Mouse (Mus musculus): Measurements from ENCODE around the gene Fam19a5. TPM values are rescaled to one million over a fixed set of nuclear protein-coding genes. Genes with fewer than 3 reads are reported as not detected.

The Fam19a5 gene
- polyA plus RNA-seq (2012; rRNA removed): 0.11 and 0.27 TPM in 2 replicates

- no peak for TF ChIP-seq POLR2A (IDR thresholded peaks at IDR 0.05; ENCODE audit: low read depth, low read length)
- no peak for TF ChIP-seq CTCF (IDR thresholded peaks at IDR 0.05; ENCODE audit: extremely low read depth, insufficient read depth, insufficient read length, insufficient replicate concordance)
- H3K27me3 ChIP-seq (ENCODE audit: control insufficient read depth, insufficient read depth, low read length): no peaks in the 10 kb centered on the region
- H3K27ac ChIP-seq (ENCODE audit: insufficient read depth, low read length): no peak within 1 kb of the TSS
- no peak within 1 kb of the TSS for H3K4me3 ChIP-seq (ENCODE audit: extremely low read depth, insufficient read depth, insufficient read length)
- H3K4me1 ChIP-seq (ENCODE audit: control insufficient read depth, insufficient read depth, insufficient read length): no peaks in the 10 kb centered on the region
- no peaks in the 10 kb centered on the region for H3K36me3 ChIP-seq (ENCODE audit: control insufficient read depth, insufficient read depth, low read length)
- DNase-seq (ENCODE audit: low read depth in 1 of 2, low spot score in 2 of 2): no peak
- 4% methylated on average over 47 of the region's 67 CpGs for WGBS
Observed at GRCm38 (mm10) chr15:87543599-87544338, at the start of gene Fam19a5. Fam19a5 (plus strand) TSS chr15:87544299.

- no peaks in the 10 kb centered on the region for H3K36me3 ChIP-seq (ENCODE audit: control insufficient read depth, insufficient read depth, low read length)
- DNase-seq (ENCODE audit: low read depth in 1 of 2, low spot score in 2 of 2): no peak
- no peak overlapping the region for H3K4me3 ChIP-seq (ENCODE audit: extremely low read depth, insufficient read depth, insufficient read length)
- TF ChIP-seq POLR2A (IDR thresholded peaks at IDR 0.05; ENCODE audit: low read depth, low read length) (no peak), CTCF (IDR thresholded peaks at IDR 0.05; ENCODE audit: extremely low read depth, insufficient read depth, insufficient read length, insufficient replicate concordance) (no peak)
- no peaks in the 10 kb centered on the region for H3K4me1 ChIP-seq (ENCODE audit: control insufficient read depth, insufficient read depth, insufficient read length)
- no peaks in the 10 kb centered on the region for H3K27me3 ChIP-seq (ENCODE audit: control insufficient read depth, insufficient read depth, low read length)
- no peak overlapping the region for H3K27ac ChIP-seq (ENCODE audit: insufficient read depth, low read length)
- 76% methylated on average over 3 of the region's 3 CpGs for WGBS
Observed at GRCm38 (mm10) chr15:87501737-87502136, 42.4 kb upstream of the Fam19a5 start.

GRCm38 (mm10) chr15:87507349-87507748 lies 36.8 kb upstream of the Fam19a5 start:
- Histone ChIP-seq H3K27me3 (ENCODE audit: control insufficient read depth, insufficient read depth, low read length) (no peaks in the 10 kb centered on the region), H3K27ac (ENCODE audit: insufficient read depth, low read length) (no peak overlapping the region), H3K4me3 (ENCODE audit: extremely low read depth, insufficient read depth, insufficient read length) (no peak overlapping the region), H3K36me3 (ENCODE audit: control insufficient read depth, insufficient read depth, low read length) (no peaks in the 10 kb centered on the region), H3K4me1 (ENCODE audit: control insufficient read depth, insufficient read depth, insufficient read length) (no peaks in the 10 kb centered on the region)
- DNase-seq (ENCODE audit: low read depth in 1 of 2, low spot score in 2 of 2): no peak
- WGBS: 64% methylated on average over 3 of the region's 3 CpGs
- TF ChIP-seq CTCF (IDR thresholded peaks at IDR 0.05; ENCODE audit: extremely low read depth, insufficient read depth, insufficient read length, insufficient replicate concordance) (no peak), POLR2A (IDR thresholded peaks at IDR 0.05; ENCODE audit: low read depth, low read length) (no peak)

GRCm38 (mm10) chr15:87510886-87511285 lies 33.2 kb upstream of the Fam19a5 start:
- no peaks in the 10 kb centered on the region for H3K27me3 ChIP-seq (ENCODE audit: control insufficient read depth, insufficient read depth, low read length)
- TF ChIP-seq POLR2A (IDR thresholded peaks at IDR 0.05; ENCODE audit: low read depth, low read length) (no peak), CTCF (IDR thresholded peaks at IDR 0.05; ENCODE audit: extremely low read depth, insufficient read depth, insufficient read length, insufficient replicate concordance) (no peak)
- no peak overlapping the region for H3K27ac ChIP-seq (ENCODE audit: insufficient read depth, low read length)
- no peak overlapping the region for H3K4me3 ChIP-seq (ENCODE audit: extremely low read depth, insufficient read depth, insufficient read length)
- no peaks in the 10 kb centered on the region for H3K36me3 ChIP-seq (ENCODE audit: control insufficient read depth, insufficient read depth, low read length)
- DNase-seq (ENCODE audit: low read depth in 1 of 2, low spot score in 2 of 2): no peak
- H3K4me1 ChIP-seq (ENCODE audit: control insufficient read depth, insufficient read depth, insufficient read length): no peaks in the 10 kb centered on the region
- 91% methylated on average over 4 of the region's 4 CpGs for WGBS

GRCm38 (mm10) chr15:87518161-87518560 lies 25.9 kb upstream of the Fam19a5 start:
- Histone ChIP-seq H3K36me3 (ENCODE audit: control insufficient read depth, insufficient read depth, low read length) (no peaks in the 10 kb centered on the region), H3K27me3 (ENCODE audit: control insufficient read depth, insufficient read depth, low read length) (no peaks in the 10 kb centered on the region), H3K27ac (ENCODE audit: insufficient read depth, low read length) (no peak overlapping the region), H3K4me1 (ENCODE audit: control insufficient read depth, insufficient read depth, insufficient read length) (no peaks in the 10 kb centered on the region), H3K4me3 (ENCODE audit: extremely low read depth, insufficient read depth, insufficient read length) (no peak overlapping the region)
- no peak for DNase-seq (ENCODE audit: low read depth in 1 of 2, low spot score in 2 of 2)
- TF ChIP-seq POLR2A (IDR thresholded peaks at IDR 0.05; ENCODE audit: low read depth, low read length) (no peak), CTCF (IDR thresholded peaks at IDR 0.05; ENCODE audit: extremely low read depth, insufficient read depth, insufficient read length, insufficient replicate concordance) (no peak)

GRCm38 (mm10) chr15:87529271-87529670 lies 14.8 kb upstream of the Fam19a5 start:
- H3K27me3 ChIP-seq (ENCODE audit: control insufficient read depth, insufficient read depth, low read length): no peaks in the 10 kb centered on the region
- no peak overlapping the region for H3K27ac ChIP-seq (ENCODE audit: insufficient read depth, low read length)
- no peaks in the 10 kb centered on the region for H3K4me1 ChIP-seq (ENCODE audit: control insufficient read depth, insufficient read depth, insufficient read length)
- 81% methylated on average over 4 of the region's 4 CpGs for WGBS
- no peak overlapping the region for H3K4me3 ChIP-seq (ENCODE audit: extremely low read depth, insufficient read depth, insufficient read length)
- no peak for DNase-seq (ENCODE audit: low read depth in 1 of 2, low spot score in 2 of 2)
- TF ChIP-seq POLR2A (IDR thresholded peaks at IDR 0.05; ENCODE audit: low read depth, low read length) (no peak), CTCF (IDR thresholded peaks at IDR 0.05; ENCODE audit: extremely low read depth, insufficient read depth, insufficient read length, insufficient replicate concordance) (no peak)
- H3K36me3 ChIP-seq (ENCODE audit: control insufficient read depth, insufficient read depth, low read length): no peaks in the 10 kb centered on the region

GRCm38 (mm10) chr15:87541656-87542055 lies 2.4 kb upstream of the Fam19a5 start:
- Histone ChIP-seq H3K27me3 (ENCODE audit: control insufficient read depth, insufficient read depth, low read length) (no peaks in the 10 kb centered on the region), H3K27ac (ENCODE audit: insufficient read depth, low read length) (no peak overlapping the region), H3K36me3 (ENCODE audit: control insufficient read depth, insufficient read depth, low read length) (no peaks in the 10 kb centered on the region), H3K4me1 (ENCODE audit: control insufficient read depth, insufficient read depth, insufficient read length) (no peaks in the 10 kb centered on the region), H3K4me3 (ENCODE audit: extremely low read depth, insufficient read depth, insufficient read length) (no peak overlapping the region)
- no peak for TF ChIP-seq CTCF (IDR thresholded peaks at IDR 0.05; ENCODE audit: extremely low read depth, insufficient read depth, insufficient read length, insufficient replicate concordance)
- TF ChIP-seq POLR2A (IDR thresholded peaks at IDR 0.05; ENCODE audit: low read depth, low read length): no peak
- DNase-seq (ENCODE audit: low read depth in 1 of 2, low spot score in 2 of 2): no peak
- WGBS: 55% methylated on average over 1 of the region's 1 CpGs
